Mouse (Mus musculus) neural tube, embryonic 11.5 days (tissue): Measurements from ENCODE around the gene Pacsin1. TPM values are rescaled to one million over a fixed set of nuclear protein-coding genes. Genes with fewer than 3 reads are reported as not detected.

Source experiments
- ATAC-seq: fragments of 200-750 bp; cut with Nextera tagmentation; 2 replicates; pipeline ENCODE4 v1.8.0; 2017; ENCODE audit warnings: moderate number of reproducible peaks, mild to moderate bottlenecking, moderate TSS enrichment, moderate library complexity; ENCODE audit not compliant: insufficient read depth, low FRiP score, low TSS enrichment
- DNase-seq: peaks from one replicate; pipeline ENCODE4 v3.0.0-alpha.2; 2015; ENCODE audit warnings: low spot score
- H3K27ac ChIP-seq: fragments of 300-500 bp; sonication (generic); 2 replicates; pipeline ENCODE4 v1.5.1; 2014; ENCODE audit warnings: low read depth, mild to moderate bottlenecking, low read length
- H3K27me3 ChIP-seq: fragments of 300-500 bp; sonication (generic); 2 replicates; pipeline ENCODE4 v1.6.1; 2014; ENCODE audit warnings: mild to moderate bottlenecking, low read length, mixed read lengths; ENCODE audit not compliant: control insufficient read depth, insufficient read depth
- H3K36me3 ChIP-seq: fragments of 300-500 bp; sonication (generic); 2 replicates; pipeline ENCODE4 v1.6.1; 2014; ENCODE audit warnings: mild to moderate bottlenecking, low read length, moderate library complexity, mixed read lengths; ENCODE audit not compliant: control insufficient read depth, insufficient read depth
- H3K4me1 ChIP-seq: fragments of 300-500 bp; sonication (generic); 2 replicates; pipeline ENCODE4 v1.6.1; 2014; ENCODE audit warnings: low read length, mixed read lengths; ENCODE audit not compliant: control insufficient read depth, insufficient read depth
- H3K4me2 ChIP-seq: fragments of 300-500 bp; sonication (generic); 2 replicates; pipeline ENCODE4 v1.6.1; 2014; ENCODE audit warnings: low read depth, mild to moderate bottlenecking, moderate library complexity
- H3K4me3 ChIP-seq: fragments of 300-500 bp; sonication (generic); 2 replicates; pipeline ENCODE4 v1.5.1; 2014; ENCODE audit warnings: low read depth, low read length
- H3K9ac ChIP-seq: fragments of 300-500 bp; sonication (generic); 2 replicates; pipeline ENCODE4 v1.6.1; 2014; ENCODE audit warnings: mild to moderate bottlenecking, low read length
- H3K9me3 ChIP-seq: fragments of 300-500 bp; sonication (generic); 2 replicates; pipeline ENCODE4 v1.6.1; 2016; ENCODE audit warnings: low read length; ENCODE audit not compliant: control insufficient read depth
- WGBS: fragments of 180-500 bp; shearing (Covaris S2); extraction: QIAGEN DNeasy Blood & Tissue Kit; methylation state at CpG from one replicate; pipeline ENCODE4 v1.1.7; 2014; 5-methylcytosine and 5-hydroxymethylcytosine counted together
- polyA plus RNA-seq: library from polyadenylated mRNA; unstranded; fragments of >200 nt; fragmentation: Nextera tagmentation; extraction: Ambion mirVana; gene quantifications from 2 replicates; pipeline ENCODE4 v1.2.1, GENCODE M21; 2014

The Pacsin1 gene
- polyA plus RNA-seq, 1 experiment from 2014 or later, result 4.3 TPM

DNA sequence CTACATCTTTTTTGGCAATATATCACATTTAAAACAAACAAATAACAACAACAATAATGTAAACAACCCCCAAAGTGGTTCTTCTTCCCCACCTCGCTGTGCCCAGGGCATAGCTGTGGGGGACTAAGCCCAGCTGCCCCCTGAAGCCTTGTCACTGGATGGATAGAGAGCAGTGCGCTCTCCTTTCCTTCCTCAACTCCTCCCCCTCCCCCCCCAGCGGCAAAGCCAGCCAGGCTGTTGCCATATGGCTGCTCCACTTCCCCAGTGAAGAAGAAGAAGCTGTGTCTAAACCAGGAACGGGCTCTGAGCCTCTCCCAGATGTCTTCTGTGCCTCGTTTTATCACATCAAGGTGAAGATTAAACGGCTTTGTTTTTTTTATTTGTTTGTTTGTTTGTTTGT lies 12.2 kb upstream of the Pacsin1 start:
- peak overlapping the region; percentile 23; the same call in 1 of the 2 replicates for H3K9ac ChIP-seq
- DNase-seq, result peak; percentile 50
- H3K4me1 ChIP-seq, result peaks cover 9% of the 10 kb centered on the region
- no peaks in the 10 kb centered on the region for H3K9me3 ChIP-seq
- no peaks in the 10 kb centered on the region for H3K27me3 ChIP-seq
- no peak overlapping the region for H3K4me3 ChIP-seq
- 0 out of 2 replicates have a peak, but pooled peaks have one; percentile 43 for ATAC-seq
- H3K27ac ChIP-seq, result peak overlapping the region; percentile 67
- 0 out of 2 replicates have a peak overlapping the region, but pooled peaks have one; percentile 8 for H3K4me2 ChIP-seq
- no peaks in the 10 kb centered on the region for H3K36me3 ChIP-seq
- WGBS, result 37% methylated on average over 6 of the region's 6 CpGs

GRCm38 (mm10) chr17:27643756-27644155 lies 11.6 kb upstream of the Pacsin1 start:
- no peak for DNase-seq
- no peak overlapping the region for H3K27ac ChIP-seq
- 86% methylated on average over 9 of the region's 9 CpGs for WGBS

GRCm38 (mm10) chr17:27644572-27644971 lies 10.7 kb upstream of the Pacsin1 start:
- WGBS, result 49% methylated on average over 2 of the region's 2 CpGs
- H3K4me3 ChIP-seq, result no peak overlapping the region
- ATAC-seq (no peak), DNase-seq (no peak)
- peaks cover 9% of the 10 kb centered on the region for H3K4me1 ChIP-seq
- H3K9me3 ChIP-seq, result no peaks in the 10 kb centered on the region
- H3K9ac ChIP-seq, result no peak overlapping the region
- H3K27me3 ChIP-seq, result no peaks in the 10 kb centered on the region
- no peaks in the 10 kb centered on the region for H3K36me3 ChIP-seq
- no peak overlapping the region for H3K4me2 ChIP-seq
- H3K27ac ChIP-seq, result no peak overlapping the region

More at GRCm38 (mm10) chr17:27643756-27644155, 11.6 kb upstream of the Pacsin1 start:
- H3K4me2 ChIP-seq, result no peak overlapping the region
- H3K4me1 ChIP-seq, result peaks cover 9% of the 10 kb centered on the region
- H3K36me3 ChIP-seq, result no peaks in the 10 kb centered on the region
- no peak overlapping the region for H3K4me3 ChIP-seq
- no peaks in the 10 kb centered on the region for H3K9me3 ChIP-seq
- no peak for ATAC-seq
- H3K27me3 ChIP-seq, result no peaks in the 10 kb centered on the region
- H3K9ac ChIP-seq, result no peak overlapping the region

- Histone ChIP-seq H3K27ac (no peak overlapping the region), H3K27me3 (no peaks in the 10 kb centered on the region), H3K9ac (no peak overlapping the region), H3K9me3 (no peaks in the 10 kb centered on the region), H3K4me3 (no peak overlapping the region), H3K4me1 (peaks cover 9% of the 10 kb centered on the region), H3K36me3 (no peaks in the 10 kb centered on the region), H3K4me2 (no peak overlapping the region)
- 41% methylated on average over 7 of the region's 7 CpGs for WGBS
- ATAC-seq, result no peak
- DNase-seq, result no peak
Measured at GRCm38 (mm10) chr17:27645807-27646206, 9.5 kb upstream of the Pacsin1 start.

DNA sequence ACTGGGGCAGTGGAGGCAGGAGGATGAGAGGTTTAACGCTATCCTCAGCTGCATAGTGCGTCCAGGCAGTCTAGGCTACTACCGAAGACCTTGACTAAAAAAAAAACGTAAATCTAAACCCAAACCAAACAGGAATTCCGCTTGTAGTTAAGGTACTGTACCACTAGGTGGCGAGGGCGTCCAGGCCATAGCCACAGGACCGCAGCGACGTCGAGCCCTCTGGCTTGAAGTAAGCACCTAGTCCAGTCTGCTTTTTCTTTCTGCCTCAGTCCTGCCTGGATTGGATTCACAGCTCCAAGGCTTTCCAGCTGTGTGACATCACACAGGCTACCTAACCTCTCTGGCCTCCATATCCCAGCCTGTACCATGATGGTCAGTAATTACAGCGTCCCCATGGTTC lies 5.1 kb upstream of the Pacsin1 start:
- Histone ChIP-seq H3K27ac (no peak overlapping the region), H3K4me2 (no peak overlapping the region), H3K9ac (no peak overlapping the region), H3K36me3 (no peaks in the 10 kb centered on the region), H3K4me1 (no peaks in the 10 kb centered on the region), H3K9me3 (no peaks in the 10 kb centered on the region), H3K4me3 (no peak overlapping the region), H3K27me3 (peaks cover 5% of the 10 kb centered on the region)
- DNase-seq (peak; percentile 68), ATAC-seq (no peak)
- WGBS, result 12% methylated on average over 12 of the region's 12 CpGs

- H3K9me3 ChIP-seq, result no peaks in the 10 kb centered on the region
- H3K9ac ChIP-seq, result no peak overlapping the region
- H3K4me2 ChIP-seq, result no peak overlapping the region
- no peak overlapping the region for H3K27ac ChIP-seq
- H3K27me3 ChIP-seq, result peaks cover 8% of the 10 kb centered on the region
- no peaks in the 10 kb centered on the region for H3K36me3 ChIP-seq
- 82% methylated on average over 13 of the region's 13 CpGs for WGBS
- no peak overlapping the region for H3K4me3 ChIP-seq
- no peak for ATAC-seq
- no peak for DNase-seq
- H3K4me1 ChIP-seq, result 0 out of 2 replicates have a peak, but pooled peaks cover under 1% of the 10 kb centered on the region
Measured at GRCm38 (mm10) chr17:27650586-27650985, 4.7 kb upstream of the Pacsin1 start.

- no peak overlapping the region for H3K9ac ChIP-seq
- WGBS, result 82% methylated on average over 23 of the region's 23 CpGs
- no peaks in the 10 kb centered on the region for H3K9me3 ChIP-seq
- ATAC-seq, result no peak
- H3K4me2 ChIP-seq, result no peak overlapping the region
- no peak for DNase-seq
- H3K27ac ChIP-seq, result no peak overlapping the region
- peaks cover 5% of the 10 kb centered on the region; the same call in 1 of the 2 replicates for H3K4me1 ChIP-seq
- H3K27me3 ChIP-seq, result peaks cover 18% of the 10 kb centered on the region
- no peak overlapping the region for H3K4me3 ChIP-seq
- H3K36me3 ChIP-seq, result no peaks in the 10 kb centered on the region
Measured at GRCm38 (mm10) chr17:27652046-27652790, 3.1 kb upstream of the Pacsin1 start.

DNA sequence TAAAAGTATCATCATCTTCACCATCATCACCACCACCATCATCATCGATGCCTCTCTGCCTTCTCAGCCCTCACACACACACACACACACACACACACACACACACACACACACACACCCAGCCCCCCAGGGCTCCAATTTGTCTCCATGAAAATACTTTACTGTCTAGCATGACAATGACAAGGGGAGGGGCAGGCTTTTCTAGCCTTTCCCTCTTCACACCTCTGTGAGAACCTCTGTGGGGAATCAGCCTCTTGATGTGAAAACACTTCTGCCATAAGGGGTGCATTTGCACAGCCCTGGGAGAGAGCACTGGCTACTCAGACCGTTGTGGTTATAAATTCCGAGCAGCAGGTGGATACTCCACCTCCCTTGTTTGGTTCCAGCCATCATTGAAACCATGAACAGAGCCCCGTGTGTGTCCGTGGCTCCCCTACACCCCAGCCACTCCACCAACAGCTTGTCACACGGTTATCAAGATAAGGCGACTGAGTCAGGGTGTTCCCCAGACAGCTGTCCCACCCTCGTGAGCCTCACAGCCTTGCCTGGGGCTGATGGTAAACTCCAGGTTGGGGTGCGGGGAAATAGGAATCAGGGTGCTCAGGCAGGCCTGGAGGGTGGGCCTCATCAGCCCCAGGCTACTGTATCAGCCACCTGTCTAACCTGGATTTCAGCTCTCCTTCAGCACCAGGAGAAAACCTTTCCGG lies 1.9 kb upstream of the Pacsin1 start:
- Histone ChIP-seq H3K4me1 (peaks cover 5% of the 10 kb centered on the region; the same call in 1 of the 2 replicates), H3K9ac (no peak overlapping the region), H3K4me3 (no peak overlapping the region), H3K36me3 (no peaks in the 10 kb centered on the region), H3K4me2 (no peak overlapping the region), H3K27me3 (peaks cover 18% of the 10 kb centered on the region), H3K9me3 (no peaks in the 10 kb centered on the region), H3K27ac (no peak overlapping the region)
- ATAC-seq, result no peak
- 48% methylated on average over 10 of the region's 10 CpGs for WGBS
- no peak for DNase-seq
